Mouse (Mus musculus): ENCODE measurements around the gene Rab10. TPM values are rescaled to one million over a fixed set of nuclear protein-coding genes. Genes with fewer than 3 reads are reported as not detected.

Rab10 gene
- polyA plus RNA-seq, 1 experiment from 2014 or later = 127 TPM

- H3K27ac ChIP-seq (ENCODE audit: low read depth, low read length) = no peak overlapping the region
- H3K9me3 ChIP-seq (ENCODE audit: control insufficient read depth, low read length) = no peaks in the 10 kb centered on the region
- H3K9ac ChIP-seq (ENCODE audit: low read length) = no peak overlapping the region
- H3K4me2 ChIP-seq (ENCODE audit: low read depth) = no peak overlapping the region
- no peaks in the 10 kb centered on the region for H3K27me3 ChIP-seq (ENCODE audit: control insufficient read depth, insufficient read depth, low read length)
- no peak overlapping the region for H3K4me3 ChIP-seq (ENCODE audit: low read depth, low read length)
- H3K4me1 ChIP-seq (ENCODE audit: control insufficient read depth, insufficient read depth, low read length) = no peaks in the 10 kb centered on the region
- H3K36me3 ChIP-seq (ENCODE audit: control insufficient read depth, insufficient read depth, low read length) = no peaks in the 10 kb centered on the region
- DNase-seq (ENCODE audit: low spot score) = no peak
- WGBS = 91% methylated on average over 2 of the region's 2 CpGs
- no peak for ATAC-seq (ENCODE audit: insufficient read depth, low FRiP score, low TSS enrichment)
Measured at GRCm38 (mm10) chr12:3265188-3265587, 44.6 kb downstream of the Rab10 start.

GRCm38 (mm10) chr12:3264449-3264848 lies 45.3 kb downstream of the Rab10 start:
- WGBS = 80% methylated on average over 2 of the region's 2 CpGs
- H3K9ac ChIP-seq (ENCODE audit: low read length) = no peak overlapping the region
- no peak overlapping the region for H3K4me2 ChIP-seq (ENCODE audit: low read depth)
- H3K9me3 ChIP-seq (ENCODE audit: control insufficient read depth, low read length) = no peaks in the 10 kb centered on the region
- no peak overlapping the region for H3K4me3 ChIP-seq (ENCODE audit: low read depth, low read length)
- no peak for DNase-seq (ENCODE audit: low spot score)
- no peaks in the 10 kb centered on the region for H3K4me1 ChIP-seq (ENCODE audit: control insufficient read depth, insufficient read depth, low read length)
- no peaks in the 10 kb centered on the region for H3K27me3 ChIP-seq (ENCODE audit: control insufficient read depth, insufficient read depth, low read length)
- ATAC-seq (ENCODE audit: insufficient read depth, low FRiP score, low TSS enrichment) = no peak
- no peak overlapping the region for H3K27ac ChIP-seq (ENCODE audit: low read depth, low read length)
- no peaks in the 10 kb centered on the region for H3K36me3 ChIP-seq (ENCODE audit: control insufficient read depth, insufficient read depth, low read length)

- no peak for DNase-seq (ENCODE audit: low spot score)
- Histone ChIP-seq H3K27ac (ENCODE audit: low read depth, low read length) (no peak overlapping the region), H3K4me2 (ENCODE audit: low read depth) (no peak overlapping the region), H3K4me1 (ENCODE audit: control insufficient read depth, insufficient read depth, low read length) (no peaks in the 10 kb centered on the region), H3K36me3 (ENCODE audit: control insufficient read depth, insufficient read depth, low read length) (no peaks in the 10 kb centered on the region), H3K9ac (ENCODE audit: low read length) (no peak overlapping the region), H3K27me3 (ENCODE audit: control insufficient read depth, insufficient read depth, low read length) (no peaks in the 10 kb centered on the region), H3K4me3 (ENCODE audit: low read depth, low read length) (no peak overlapping the region), H3K9me3 (ENCODE audit: control insufficient read depth, low read length) (no peaks in the 10 kb centered on the region)
- WGBS = 96% methylated on average over 25 of the region's 25 CpGs
- no peak for ATAC-seq (ENCODE audit: insufficient read depth, low FRiP score, low TSS enrichment)
Measured at GRCm38 (mm10) chr12:3261596-3261995, 48.2 kb downstream of the Rab10 start.

GRCm38 (mm10) chr12:3255966-3256365 lies 53.8 kb downstream of the Rab10 start:
- H3K27me3 ChIP-seq (ENCODE audit: control insufficient read depth, insufficient read depth, low read length) = no peaks in the 10 kb centered on the region
- ATAC-seq (ENCODE audit: insufficient read depth, low FRiP score, low TSS enrichment) = no peak
- no peak overlapping the region for H3K27ac ChIP-seq (ENCODE audit: low read depth, low read length)
- no peaks in the 10 kb centered on the region for H3K4me1 ChIP-seq (ENCODE audit: control insufficient read depth, insufficient read depth, low read length)
- no peaks in the 10 kb centered on the region for H3K9me3 ChIP-seq (ENCODE audit: control insufficient read depth, low read length)
- no peak overlapping the region for H3K4me2 ChIP-seq (ENCODE audit: low read depth)
- no peak overlapping the region for H3K4me3 ChIP-seq (ENCODE audit: low read depth, low read length)
- DNase-seq (ENCODE audit: low spot score) = no peak
- H3K36me3 ChIP-seq (ENCODE audit: control insufficient read depth, insufficient read depth, low read length) = no peaks in the 10 kb centered on the region
- no peak overlapping the region for H3K9ac ChIP-seq (ENCODE audit: low read length)

GRCm38 (mm10) chr12:3255435-3255834 lies 54.3 kb downstream of the Rab10 start:
- no peaks in the 10 kb centered on the region for H3K36me3 ChIP-seq (ENCODE audit: control insufficient read depth, insufficient read depth, low read length)
- H3K27ac ChIP-seq (ENCODE audit: low read depth, low read length) = no peak overlapping the region
- H3K9ac ChIP-seq (ENCODE audit: low read length) = no peak overlapping the region
- no peak for ATAC-seq (ENCODE audit: insufficient read depth, low FRiP score, low TSS enrichment)
- no peak overlapping the region for H3K4me3 ChIP-seq (ENCODE audit: low read depth, low read length)
- DNase-seq (ENCODE audit: low spot score) = no peak
- no peaks in the 10 kb centered on the region for H3K4me1 ChIP-seq (ENCODE audit: control insufficient read depth, insufficient read depth, low read length)
- no peaks in the 10 kb centered on the region for H3K27me3 ChIP-seq (ENCODE audit: control insufficient read depth, insufficient read depth, low read length)
- WGBS = 95% methylated on average over 2 of the region's 2 CpGs
- no peaks in the 10 kb centered on the region for H3K9me3 ChIP-seq (ENCODE audit: control insufficient read depth, low read length)
- H3K4me2 ChIP-seq (ENCODE audit: low read depth) = no peak overlapping the region

DNA sequence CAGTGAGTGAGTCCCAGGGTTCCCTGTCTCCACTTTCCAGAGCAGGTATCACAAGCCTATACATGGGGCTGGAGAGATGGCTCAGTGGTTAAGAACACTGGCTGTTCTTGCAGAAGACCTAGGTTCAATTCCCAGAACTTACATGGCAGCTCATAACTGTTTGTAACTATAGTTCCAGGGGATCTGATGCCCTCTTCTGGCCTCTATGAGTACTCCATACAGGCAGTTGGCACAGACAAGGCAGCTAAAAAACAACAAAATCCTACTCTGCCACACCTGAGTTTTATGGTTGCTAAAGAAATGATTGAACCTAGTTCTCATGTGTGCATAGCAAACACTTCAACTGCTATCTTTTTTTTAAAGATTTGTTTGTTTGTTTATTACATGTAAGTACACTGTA lies 56.2 kb downstream of the Rab10 start:
- no peak for DNase-seq (ENCODE audit: low spot score)
- Histone ChIP-seq H3K9me3 (ENCODE audit: control insufficient read depth, low read length) (no peaks in the 10 kb centered on the region), H3K36me3 (ENCODE audit: control insufficient read depth, insufficient read depth, low read length) (no peaks in the 10 kb centered on the region), H3K27ac (ENCODE audit: low read depth, low read length) (no peak overlapping the region), H3K4me3 (ENCODE audit: low read depth, low read length) (no peak overlapping the region), H3K9ac (ENCODE audit: low read length) (no peak overlapping the region), H3K27me3 (ENCODE audit: control insufficient read depth, insufficient read depth, low read length) (no peaks in the 10 kb centered on the region), H3K4me2 (ENCODE audit: low read depth) (no peak overlapping the region), H3K4me1 (ENCODE audit: control insufficient read depth, insufficient read depth, low read length) (no peaks in the 10 kb centered on the region)
- no peak for ATAC-seq (ENCODE audit: insufficient read depth, low FRiP score, low TSS enrichment)

GRCm38 (mm10) chr12:3246091-3246490 lies 63.7 kb downstream of the Rab10 start:
- Histone ChIP-seq H3K4me1 (ENCODE audit: control insufficient read depth, insufficient read depth, low read length) (no peaks in the 10 kb centered on the region), H3K36me3 (ENCODE audit: control insufficient read depth, insufficient read depth, low read length) (no peaks in the 10 kb centered on the region), H3K27ac (ENCODE audit: low read depth, low read length) (no peak overlapping the region), H3K4me2 (ENCODE audit: low read depth) (no peak overlapping the region), H3K9me3 (ENCODE audit: control insufficient read depth, low read length) (no peaks in the 10 kb centered on the region), H3K4me3 (ENCODE audit: low read depth, low read length) (no peak overlapping the region), H3K9ac (ENCODE audit: low read length) (no peak overlapping the region), H3K27me3 (ENCODE audit: control insufficient read depth, insufficient read depth, low read length) (no peaks in the 10 kb centered on the region)
- DNase-seq (ENCODE audit: low spot score) (no peak), ATAC-seq (ENCODE audit: insufficient read depth, low FRiP score, low TSS enrichment) (no peak)
- WGBS = 96% methylated on average over 6 of the region's 6 CpGs

DNA sequence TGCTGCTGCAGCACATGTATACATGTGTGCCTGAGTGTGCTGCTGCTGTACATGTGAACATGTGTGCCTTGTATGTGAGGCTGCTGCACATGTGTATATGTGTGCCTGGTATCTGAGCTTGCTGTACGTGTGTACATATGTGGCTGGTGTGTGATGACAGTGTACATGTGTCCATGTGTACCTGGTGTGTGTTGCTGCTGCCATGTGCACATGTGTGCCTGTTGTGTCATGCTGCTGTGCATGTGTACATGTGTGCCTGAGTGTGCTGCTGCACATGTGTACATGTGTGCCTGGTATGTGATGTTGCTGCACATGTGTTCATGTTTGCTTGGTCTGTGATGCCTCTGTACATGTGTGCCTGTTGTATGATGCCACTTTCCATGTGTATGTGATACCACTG lies 70.2 kb downstream of the Rab10 start:
- no peaks in the 10 kb centered on the region for H3K4me1 ChIP-seq (ENCODE audit: control insufficient read depth, insufficient read depth, low read length)
- no peak overlapping the region for H3K4me2 ChIP-seq (ENCODE audit: low read depth)
- peaks cover 12% of the 10 kb centered on the region; the same call in 1 of the 2 replicates for H3K36me3 ChIP-seq (ENCODE audit: control insufficient read depth, insufficient read depth, low read length)
- H3K9me3 ChIP-seq (ENCODE audit: control insufficient read depth, low read length) = peaks cover 5% of the 10 kb centered on the region
- H3K27me3 ChIP-seq (ENCODE audit: control insufficient read depth, insufficient read depth, low read length) = no peaks in the 10 kb centered on the region
- DNase-seq (ENCODE audit: low spot score) = no peak
- no peak overlapping the region for H3K4me3 ChIP-seq (ENCODE audit: low read depth, low read length)
- WGBS = 92% methylated on average over 1 of the region's 1 CpGs
- H3K9ac ChIP-seq (ENCODE audit: low read length) = no peak overlapping the region
- no peak for ATAC-seq (ENCODE audit: insufficient read depth, low FRiP score, low TSS enrichment)
- H3K27ac ChIP-seq (ENCODE audit: low read depth, low read length) = no peak overlapping the region

GRCm38 (mm10) chr12:3238361-3239051 lies 71.3 kb downstream of the Rab10 start:
- 90% methylated on average over 16 of the region's 16 CpGs for WGBS
- H3K4me1 ChIP-seq (ENCODE audit: control insufficient read depth, insufficient read depth, low read length) = no peaks in the 10 kb centered on the region

More at GRCm38 (mm10) chr12:3238361-3239051, 71.3 kb downstream of the Rab10 start:
- Histone ChIP-seq H3K4me2 (ENCODE audit: low read depth) (no peak overlapping the region), H3K9ac (ENCODE audit: low read length) (no peak overlapping the region), H3K4me3 (ENCODE audit: low read depth, low read length) (no peak overlapping the region), H3K36me3 (ENCODE audit: control insufficient read depth, insufficient read depth, low read length) (peaks cover 12% of the 10 kb centered on the region; the same call in 1 of the 2 replicates), H3K9me3 (ENCODE audit: control insufficient read depth, low read length) (peaks cover 5% of the 10 kb centered on the region), H3K27ac (ENCODE audit: low read depth, low read length) (no peak overlapping the region), H3K27me3 (ENCODE audit: control insufficient read depth, insufficient read depth, low read length) (no peaks in the 10 kb centered on the region)
- peak; percentile 42 for DNase-seq (ENCODE audit: low spot score)
- ATAC-seq (ENCODE audit: insufficient read depth, low FRiP score, low TSS enrichment) = peak; percentile 35
